Mouse (Mus musculus): ENCODE data around the gene Olfr904. TPM values are rescaled to one million over a fixed set of nuclear protein-coding genes. Genes with fewer than 3 reads are reported as not detected.

Gene Olfr904
- polyA plus RNA-seq (2017; shearing (Covaris generic)) = 0.07 TPM

GRCm38 (mm10) chr9:38462844-38463243 is at the start of gene Olfr904:
TSS of gene Olfr904 (plus strand) at chr9:38463144.

GRCm38 (mm10) chr9:38429155-38429554 is 33.8 kb upstream of the Olfr904 start, which contains the start of gene Olfr901:
TSS of gene Olfr901 (plus strand) at chr9:38429455.

DNA sequence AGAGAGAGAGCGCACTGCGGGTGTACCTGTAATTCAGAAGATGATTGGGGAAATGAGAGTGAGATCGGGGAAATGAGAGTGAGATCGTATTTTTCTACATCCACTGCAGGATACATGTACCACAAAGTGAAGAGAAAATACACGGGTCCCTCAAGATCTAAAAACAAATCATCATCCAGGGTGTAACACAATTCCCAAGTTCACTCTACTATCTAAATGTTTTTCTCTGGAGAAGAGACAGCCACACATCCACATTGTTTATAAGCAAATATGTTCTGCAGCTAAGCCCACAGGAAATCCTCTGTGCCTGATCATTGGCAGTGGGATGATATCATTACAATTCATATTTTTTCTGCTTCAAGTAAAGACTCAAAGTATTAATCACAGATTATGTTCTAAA is 15.6 kb upstream of the Olfr904 start, which contains the start of gene Olfr902:
TSS of gene Olfr902 (plus strand) at position 301 of the 400 bp plus-strand sequence.

DNA sequence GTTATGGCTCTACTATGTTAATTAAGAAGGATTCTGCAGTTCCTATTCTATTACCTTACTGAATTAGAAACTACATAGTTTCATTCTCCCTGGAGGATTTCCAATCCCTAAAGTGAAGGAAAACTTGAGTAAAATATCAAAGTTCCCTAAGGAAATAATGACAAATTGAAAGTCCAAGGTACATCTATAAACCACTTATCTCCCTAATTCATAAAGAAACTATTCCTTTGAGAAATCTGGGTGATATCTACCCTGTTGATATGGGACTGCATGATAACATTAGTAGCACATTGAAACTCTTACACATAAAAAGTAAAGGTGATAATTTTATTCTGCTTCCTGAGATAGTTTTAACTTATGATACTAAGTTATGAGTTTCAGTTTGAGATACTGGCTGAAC is 7.9 kb downstream of the Olfr904 start, which contains the start of gene Olfr905:
TSS of gene Olfr905 (plus strand) at position 301 of the 400 bp plus-strand sequence.

GRCm38 (mm10) chr9:38486785-38487184 is 23.8 kb downstream of the Olfr904 start, which contains the start of gene Olfr906:
TSS of gene Olfr906 (plus strand) at chr9:38487085.

GRCm38 (mm10) chr9:38495501-38495900 is 32.6 kb downstream of the Olfr904 start, which contains the start of gene Olfr907:
TSS of gene Olfr907 (plus strand) at chr9:38495801.

Other genes starting within 250 kb of the Olfr904 start
- not detected for gene Olfr894, start 245.1 kb upstream of the Olfr904 start, polyA plus RNA-seq (2017; shearing (Covaris generic))
- gene Olfr143, start 210.4 kb upstream of the Olfr904 start, polyA plus RNA-seq (2017; shearing (Covaris generic)) = not detected
- gene Olfr895, start 195.3 kb upstream of the Olfr904 start, polyA plus RNA-seq (2017; shearing (Covaris generic)) = not detected
- gene Olfr896-ps1, start 172.0 kb upstream of the Olfr904 start, polyA plus RNA-seq (2017; shearing (Covaris generic)) = not detected
- gene Olfr25, start 134.1 kb upstream of the Olfr904 start, polyA plus RNA-seq (2017; shearing (Covaris generic)) = 0.07 TPM
- 0.12 TPM for gene Olfr898, start 114.7 kb upstream of the Olfr904 start, polyA plus RNA-seq (2017; shearing (Covaris generic))
- 0.06 TPM for gene Olfr250, start 96.2 kb upstream of the Olfr904 start, polyA plus RNA-seq (2017; shearing (Covaris generic))
- gene Olfr251, start 86.1 kb upstream of the Olfr904 start, polyA plus RNA-seq (2017; shearing (Covaris generic)) = 0.08 TPM
- 0.14 TPM for gene Olfr147, start 61.4 kb upstream of the Olfr904 start, polyA plus RNA-seq (2017; shearing (Covaris generic))
- gene Olfr901, start 33.7 kb upstream of the Olfr904 start, polyA plus RNA-seq (2017; shearing (Covaris generic)) = not detected
- gene Olfr902, start 15.5 kb upstream of the Olfr904 start, polyA plus RNA-seq (2017; shearing (Covaris generic)) = not detected
- 0.14 TPM for gene Olfr905, start 8.0 kb downstream of the Olfr904 start, polyA plus RNA-seq (2017; shearing (Covaris generic))
- gene Olfr906, start 23.9 kb downstream of the Olfr904 start, polyA plus RNA-seq (2017; shearing (Covaris generic)) = not detected
- gene Olfr907, start 32.7 kb downstream of the Olfr904 start, polyA plus RNA-seq (2017; shearing (Covaris generic)) = not detected
- gene Olfr911-ps1, start 58.4 kb downstream of the Olfr904 start, polyA plus RNA-seq (2017; shearing (Covaris generic)) = not detected
- gene Olfr910, start 74.7 kb downstream of the Olfr904 start, polyA plus RNA-seq (2017; shearing (Covaris generic)) = not detected
- gene Olfr912, start 117.0 kb downstream of the Olfr904 start, polyA plus RNA-seq (2017; shearing (Covaris generic)) = 0.08 TPM
- gene Olfr913, start 129.6 kb downstream of the Olfr904 start, polyA plus RNA-seq (2017; shearing (Covaris generic)) = not detected
- not detected for gene Olfr914, start 142.0 kb downstream of the Olfr904 start, polyA plus RNA-seq (2017; shearing (Covaris generic))
- 0.08 TPM for gene Olfr916, start 196.7 kb downstream of the Olfr904 start, polyA plus RNA-seq (2017; shearing (Covaris generic))
- gene Olfr917, start 202.7 kb downstream of the Olfr904 start, polyA plus RNA-seq (2017; shearing (Covaris generic)) = not detected
- not detected for gene Olfr918, start 211.5 kb downstream of the Olfr904 start, polyA plus RNA-seq (2017; shearing (Covaris generic))
- not detected for gene Olfr919, start 240.5 kb downstream of the Olfr904 start, polyA plus RNA-seq (2017; shearing (Covaris generic))

Measured in CD4-positive, CD25-positive, alpha-beta regulatory T cell (primary cell).